Mouse (Mus musculus) bone marrow macrophage, adult 2 months (primary cell): ENCODE measurements around the gene Ablim1.

Experiments
- CTCF ChIP-seq: IDR thresholded peaks from 2 replicates; pipeline ENCODE4 v1.5.1; 2012; ENCODE audit warnings: low read depth, mild to moderate bottlenecking, low read length, moderate library complexity
- POLR2A ChIP-seq: IDR thresholded peaks from 2 replicates; pipeline ENCODE4 v1.6.1; 2012; ENCODE audit warnings: mild to moderate bottlenecking, low read depth, low read length, borderline replicate concordance

DNA sequence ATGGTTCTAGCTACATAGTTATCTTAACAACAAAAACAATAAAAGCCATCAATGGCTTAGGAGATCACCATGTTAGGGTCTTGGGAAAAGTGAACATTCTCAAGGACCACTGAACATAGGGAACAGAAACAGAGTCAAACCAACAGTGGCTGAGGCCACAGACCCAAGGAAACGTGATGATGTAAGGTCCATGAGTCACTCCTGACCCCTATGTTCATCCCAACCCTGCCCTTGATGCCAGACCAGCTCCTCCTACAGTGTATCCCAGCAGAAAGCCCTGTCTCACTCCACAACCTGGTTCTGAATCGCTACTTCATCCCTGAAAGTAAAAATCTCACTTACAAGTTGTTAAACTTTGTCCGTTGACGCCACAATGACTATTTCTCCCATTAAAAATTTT, 86.1 kb downstream of the Ablim1 start:
- TF ChIP-seq CTCF (no peak), POLR2A (no peak)
